Mouse (Mus musculus) myocyte (in vitro differentiated cells): ENCODE data around the gene I0C0044D17Rik.

Experiments used
- E2F4 ChIP-seq: IDR thresholded peaks from one replicate; pipeline ENCODE4 v1.6.1; 2011; ENCODE audit warnings: mild to moderate bottlenecking, control low read depth, moderate library complexity; ENCODE audit not compliant: insufficient read depth
- MAX ChIP-seq: IDR thresholded peaks from one replicate; pipeline ENCODE4 v1.6.1; 2011; ENCODE audit warnings: low read depth, mild to moderate bottlenecking, control low read depth
- POLR2A ChIP-seq: IDR thresholded peaks from one replicate; pipeline ENCODE4 v1.6.1; 2011; ENCODE audit warnings: low read depth, mild to moderate bottlenecking, control low read depth, moderate library complexity; ENCODE audit not compliant: insufficient read length
- TCF12 ChIP-seq: IDR thresholded peaks from one replicate; pipeline ENCODE4 v1.6.1; 2011; ENCODE audit warnings: mild to moderate bottlenecking, control low read depth; ENCODE audit not compliant: poor library complexity, insufficient read depth, severe bottlenecking

GRCm38 (mm10) chr4:98865386-98866237, 42.0 kb upstream of the I0C0044D17Rik start:
- TF ChIP-seq E2F4: no peak
- TF ChIP-seq POLR2A: no peak
- TF ChIP-seq TCF12: no peak
- TF ChIP-seq MAX: no peak
